Mouse (Mus musculus): ENCODE data around the gene Rreb1. TPM values are rescaled to one million over a fixed set of nuclear protein-coding genes. Genes with fewer than 3 reads are reported as not detected.
A peak's percentile ranks its signal among the peaks of the same experiment; 100 is the strongest.

The Rreb1 gene
- polyA plus RNA-seq, 1 experiment from 2014 or later, result 20.6 TPM

DNA sequence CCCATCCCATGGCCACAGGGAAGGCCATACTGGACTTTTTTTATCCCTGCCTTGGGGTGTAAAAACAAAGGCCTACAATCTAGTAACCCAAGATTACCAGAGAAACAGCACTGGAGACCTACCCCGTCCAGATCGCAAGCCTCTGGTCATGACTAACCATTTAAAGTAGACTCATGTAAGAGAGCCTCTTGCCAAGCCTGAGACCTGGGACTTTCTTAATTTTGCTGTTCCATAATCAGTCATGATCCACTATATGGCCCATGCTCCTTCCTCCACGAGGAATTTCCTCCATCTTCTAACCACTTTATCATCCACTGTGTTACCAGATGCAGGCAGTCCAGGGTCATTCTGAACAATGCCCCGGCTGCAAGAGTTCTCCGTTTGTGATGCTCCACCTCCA, 98.2 kb downstream of the Rreb1 start:
- no peaks in the 10 kb centered on the region for H3K27me3 ChIP-seq (replicated peaks; ENCODE audit: control insufficient read depth, insufficient read depth, low read length)
- WGBS, result 42% methylated on average over 5 of the region's 5 CpGs
- no peaks in the 10 kb centered on the region for H3K9me3 ChIP-seq (ENCODE audit: control insufficient read depth, low read length)
- peaks cover 88% of the 10 kb centered on the region for H3K4me1 ChIP-seq (replicated peaks; ENCODE audit: control insufficient read depth, insufficient read depth, low read length)
- H3K9ac ChIP-seq (ENCODE audit: low read depth, low read length), result no peak overlapping the region
- ATAC-seq (replicated peaks; ENCODE audit: low FRiP score), result no peak
- no peak overlapping the region for H3K4me3 ChIP-seq (ENCODE audit: low read depth, low read length)
- peak overlapping the region; percentile 62; the same call in 1 of the 2 replicates for H3K27ac ChIP-seq (ENCODE audit: low read depth, low read length)
- no peak for DNase-seq (ENCODE audit: low spot score)
- no peaks in the 10 kb centered on the region for H3K36me3 ChIP-seq (ENCODE audit: control insufficient read depth, insufficient read depth, low read length)
- H3K4me2 ChIP-seq, result no peak overlapping the region

DNA sequence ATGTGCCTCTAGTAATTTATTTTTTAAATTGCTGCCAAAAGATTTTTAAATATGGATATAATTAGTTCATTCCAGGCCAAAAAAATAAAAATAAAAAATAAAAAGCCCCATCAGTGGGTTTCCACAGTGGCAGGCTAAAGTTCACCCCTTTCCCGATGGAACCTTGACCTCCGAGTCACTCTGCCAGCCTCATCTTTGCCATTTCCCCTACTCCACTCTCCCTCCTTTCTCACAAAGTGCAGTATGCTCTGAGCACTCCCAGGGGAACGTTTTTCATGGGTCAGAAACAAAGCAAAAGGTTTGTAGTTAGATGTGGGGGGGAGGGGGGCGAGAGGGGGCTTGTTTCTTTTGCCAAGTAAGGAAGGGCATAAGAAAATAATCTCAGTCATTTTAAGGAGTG, 98.6 kb downstream of the Rreb1 start:
- ATAC-seq (replicated peaks; ENCODE audit: low FRiP score) (no peak), DNase-seq (ENCODE audit: low spot score) (no peak)
- 64% methylated on average over 4 of the region's 4 CpGs for WGBS
- Histone ChIP-seq H3K4me3 (ENCODE audit: low read depth, low read length) (no peak overlapping the region), H3K9ac (ENCODE audit: low read depth, low read length) (peak overlapping the region; percentile 23; the same call in 1 of the 2 replicates), H3K9me3 (ENCODE audit: control insufficient read depth, low read length) (no peaks in the 10 kb centered on the region), H3K27me3 (replicated peaks; ENCODE audit: control insufficient read depth, insufficient read depth, low read length) (no peaks in the 10 kb centered on the region), H3K4me1 (replicated peaks; ENCODE audit: control insufficient read depth, insufficient read depth, low read length) (peaks cover 90% of the 10 kb centered on the region), H3K27ac (ENCODE audit: low read depth, low read length) (peak overlapping the region; percentile 72; the same call in 1 of the 2 replicates), H3K4me2 (0 out of 2 replicates have a peak overlapping the region, but pooled peaks have one; percentile 16), H3K36me3 (ENCODE audit: control insufficient read depth, insufficient read depth, low read length) (no peaks in the 10 kb centered on the region)

DNA sequence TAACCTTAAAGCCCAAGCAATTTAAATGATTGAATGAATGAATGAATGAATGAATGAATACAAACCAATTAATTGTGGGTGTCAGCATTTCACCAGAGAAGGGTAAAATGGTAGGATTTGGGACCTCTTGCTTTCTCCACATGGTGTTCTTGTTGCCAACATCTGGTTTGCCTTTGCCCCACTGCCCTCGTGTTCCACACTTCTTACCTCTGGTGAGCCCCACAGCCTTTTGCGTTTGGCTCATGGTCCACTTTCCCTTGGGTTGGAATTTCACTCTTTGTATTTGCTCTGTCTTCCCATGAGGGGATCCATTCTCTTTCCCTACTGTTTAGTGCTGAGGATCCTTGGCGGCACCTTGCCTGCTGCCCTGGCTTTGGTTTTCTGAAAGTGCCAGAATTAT, 99.0 kb downstream of the Rreb1 start:
- DNase-seq (ENCODE audit: low spot score) (no peak), ATAC-seq (replicated peaks; ENCODE audit: low FRiP score) (no peak)
- peak overlapping the region; percentile 72 for H3K27ac ChIP-seq (ENCODE audit: low read depth, low read length)

DNA sequence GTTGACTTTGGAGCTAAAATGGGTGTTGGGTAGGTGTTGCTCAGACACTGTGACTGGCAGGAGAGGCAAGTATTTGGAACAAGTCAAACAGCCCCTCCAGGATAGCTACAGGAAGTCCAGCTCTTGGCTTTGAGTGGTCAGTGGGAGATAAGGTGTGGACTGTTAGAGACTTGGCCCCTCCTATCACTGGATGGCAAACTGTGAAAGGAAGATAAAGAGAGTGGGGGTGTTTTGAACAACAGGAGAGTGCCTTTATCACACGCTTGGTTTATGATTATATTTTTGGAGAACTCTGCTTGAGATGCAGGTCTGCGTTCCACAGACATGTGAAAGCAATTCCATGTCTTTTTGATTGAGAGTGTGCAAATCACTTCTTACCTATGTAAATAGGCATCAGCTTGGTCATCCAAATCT, 100.7 kb downstream of the Rreb1 start:
- WGBS, result 22% methylated on average over 2 of the region's 2 CpGs
- peak overlapping the region; percentile 51 for H3K4me2 ChIP-seq
- peak overlapping the region; percentile 93 for H3K27ac ChIP-seq (ENCODE audit: low read depth, low read length)

More for the DNA sequence above, 99.0 kb downstream of the Rreb1 start:
- 81% methylated on average over 3 of the region's 3 CpGs for WGBS
- peaks cover 91% of the 10 kb centered on the region for H3K4me1 ChIP-seq (replicated peaks; ENCODE audit: control insufficient read depth, insufficient read depth, low read length)
- H3K9me3 ChIP-seq (ENCODE audit: control insufficient read depth, low read length), result no peaks in the 10 kb centered on the region
- H3K4me3 ChIP-seq (ENCODE audit: low read depth, low read length), result no peak overlapping the region
- H3K9ac ChIP-seq (ENCODE audit: low read depth, low read length), result peak overlapping the region; percentile 23; the same call in 1 of the 2 replicates
- no peaks in the 10 kb centered on the region for H3K36me3 ChIP-seq (ENCODE audit: control insufficient read depth, insufficient read depth, low read length)
- no peaks in the 10 kb centered on the region for H3K27me3 ChIP-seq (replicated peaks; ENCODE audit: control insufficient read depth, insufficient read depth, low read length)
- H3K4me2 ChIP-seq, result no peak overlapping the region

DNA sequence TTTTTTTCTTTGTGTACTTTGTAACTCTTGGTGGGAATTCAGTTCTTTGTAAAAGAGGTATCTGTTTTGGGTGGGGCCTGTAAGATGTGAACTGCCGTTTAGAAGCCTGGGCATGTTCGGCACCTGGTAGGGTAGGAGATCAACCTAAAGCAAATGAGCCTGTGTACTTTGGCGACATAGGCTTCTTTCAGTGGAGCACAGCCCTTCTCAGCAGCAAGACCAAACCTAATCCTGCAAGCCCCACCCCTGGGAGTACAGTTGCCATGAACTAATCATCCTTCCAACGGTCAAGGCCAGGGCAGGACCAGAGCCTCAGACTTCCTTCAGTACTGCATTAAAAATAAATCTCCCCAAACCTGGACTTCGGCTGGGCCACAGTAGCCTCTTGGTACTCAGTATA, 101.4 kb downstream of the Rreb1 start:
- H3K9me3 ChIP-seq (ENCODE audit: control insufficient read depth, low read length), result no peaks in the 10 kb centered on the region
- peak overlapping the region; percentile 52 for H3K9ac ChIP-seq (ENCODE audit: low read depth, low read length)
- H3K4me2 ChIP-seq, result peak overlapping the region; percentile 51
- peaks cover 92% of the 10 kb centered on the region for H3K4me1 ChIP-seq (replicated peaks; ENCODE audit: control insufficient read depth, insufficient read depth, low read length)
- 22% methylated on average over 5 of the region's 5 CpGs for WGBS
- 0 out of 2 replicates have a peak, but pooled peaks cover 2% of the 10 kb centered on the region for H3K36me3 ChIP-seq (ENCODE audit: control insufficient read depth, insufficient read depth, low read length)
- no peak overlapping the region for H3K4me3 ChIP-seq (ENCODE audit: low read depth, low read length)
- peak overlapping the region; percentile 93 for H3K27ac ChIP-seq (ENCODE audit: low read depth, low read length)
- peak; percentile 25; the same call in 1 of the 2 replicates for ATAC-seq (replicated peaks; ENCODE audit: low FRiP score)
- no peak for DNase-seq (ENCODE audit: low spot score)
- no peaks in the 10 kb centered on the region for H3K27me3 ChIP-seq (replicated peaks; ENCODE audit: control insufficient read depth, insufficient read depth, low read length)

More for the DNA sequence above, 100.7 kb downstream of the Rreb1 start:
- peak; percentile 83 for ATAC-seq (replicated peaks; ENCODE audit: low FRiP score)
- no peak for DNase-seq (ENCODE audit: low spot score)
- Histone ChIP-seq H3K9me3 (ENCODE audit: control insufficient read depth, low read length) (no peaks in the 10 kb centered on the region), H3K4me1 (replicated peaks; ENCODE audit: control insufficient read depth, insufficient read depth, low read length) (peaks cover 91% of the 10 kb centered on the region), H3K4me3 (ENCODE audit: low read depth, low read length) (no peak overlapping the region), H3K9ac (ENCODE audit: low read depth, low read length) (0 out of 2 replicates have a peak overlapping the region, but pooled peaks have one; percentile 50), H3K27me3 (replicated peaks; ENCODE audit: control insufficient read depth, insufficient read depth, low read length) (no peaks in the 10 kb centered on the region), H3K36me3 (ENCODE audit: control insufficient read depth, insufficient read depth, low read length) (no peaks in the 10 kb centered on the region)

- 24% methylated on average over 1 of the region's 1 CpGs for WGBS
- no peak overlapping the region for H3K4me3 ChIP-seq (ENCODE audit: low read depth, low read length)
- no peak for DNase-seq (ENCODE audit: low spot score)
- ATAC-seq (replicated peaks; ENCODE audit: low FRiP score), result no peak
- peak overlapping the region; percentile 52 for H3K9ac ChIP-seq (ENCODE audit: low read depth, low read length)
- no peaks in the 10 kb centered on the region for H3K27me3 ChIP-seq (replicated peaks; ENCODE audit: control insufficient read depth, insufficient read depth, low read length)
- H3K36me3 ChIP-seq (ENCODE audit: control insufficient read depth, insufficient read depth, low read length), result 0 out of 2 replicates have a peak, but pooled peaks cover 2% of the 10 kb centered on the region
- H3K4me1 ChIP-seq (replicated peaks; ENCODE audit: control insufficient read depth, insufficient read depth, low read length), result peaks cover 92% of the 10 kb centered on the region
- H3K4me2 ChIP-seq, result peak overlapping the region; percentile 51
- no peaks in the 10 kb centered on the region for H3K9me3 ChIP-seq (ENCODE audit: control insufficient read depth, low read length)
- peak overlapping the region; percentile 93 for H3K27ac ChIP-seq (ENCODE audit: low read depth, low read length)
Measured at GRCm38 (mm10) chr13:37880035-37880434, 101.8 kb downstream of the Rreb1 start.

DNA sequence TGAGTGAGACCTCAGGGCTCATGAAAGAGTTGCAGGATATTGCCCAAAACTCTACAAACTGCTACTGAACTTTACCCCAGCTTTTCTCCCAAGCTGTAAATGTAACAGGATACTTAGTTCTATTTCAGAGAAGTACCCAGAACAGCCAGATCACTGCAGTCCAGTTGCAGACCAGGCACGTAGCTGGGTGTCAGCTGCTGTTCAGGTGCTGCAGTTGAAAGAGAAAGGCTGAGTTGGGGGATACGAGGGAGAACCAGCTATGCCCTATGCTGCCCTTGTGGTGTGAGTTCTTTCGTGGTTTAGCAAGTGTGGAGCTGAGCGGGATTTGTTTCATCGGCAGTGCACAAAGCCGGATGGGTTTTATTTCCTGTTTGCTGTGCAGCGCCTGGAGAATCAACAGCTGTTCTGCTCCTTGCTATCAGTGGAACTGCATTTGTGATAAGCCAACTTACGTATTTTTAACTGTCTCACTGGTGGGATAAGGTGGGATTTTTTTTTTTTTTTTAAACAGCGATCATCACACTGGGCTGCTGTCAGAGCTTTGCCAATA, 102.5 kb downstream of the Rreb1 start:
- Histone ChIP-seq H3K4me1 (replicated peaks; ENCODE audit: control insufficient read depth, insufficient read depth, low read length) (peaks cover 92% of the 10 kb centered on the region), H3K36me3 (ENCODE audit: control insufficient read depth, insufficient read depth, low read length) (0 out of 2 replicates have a peak, but pooled peaks cover 2% of the 10 kb centered on the region), H3K9me3 (ENCODE audit: control insufficient read depth, low read length) (no peaks in the 10 kb centered on the region), H3K27ac (ENCODE audit: low read depth, low read length) (peak overlapping the region; percentile 93), H3K9ac (ENCODE audit: low read depth, low read length) (peak overlapping the region; percentile 52; the same call in 1 of the 2 replicates), H3K4me3 (ENCODE audit: low read depth, low read length) (no peak overlapping the region), H3K4me2 (peak overlapping the region; percentile 51), H3K27me3 (replicated peaks; ENCODE audit: control insufficient read depth, insufficient read depth, low read length) (no peaks in the 10 kb centered on the region)
- 16% methylated on average over 9 of the region's 9 CpGs for WGBS
- ATAC-seq (replicated peaks; ENCODE audit: low FRiP score) (peak; percentile 21; the same call in 1 of the 2 replicates), DNase-seq (ENCODE audit: low spot score) (no peak)

DNA sequence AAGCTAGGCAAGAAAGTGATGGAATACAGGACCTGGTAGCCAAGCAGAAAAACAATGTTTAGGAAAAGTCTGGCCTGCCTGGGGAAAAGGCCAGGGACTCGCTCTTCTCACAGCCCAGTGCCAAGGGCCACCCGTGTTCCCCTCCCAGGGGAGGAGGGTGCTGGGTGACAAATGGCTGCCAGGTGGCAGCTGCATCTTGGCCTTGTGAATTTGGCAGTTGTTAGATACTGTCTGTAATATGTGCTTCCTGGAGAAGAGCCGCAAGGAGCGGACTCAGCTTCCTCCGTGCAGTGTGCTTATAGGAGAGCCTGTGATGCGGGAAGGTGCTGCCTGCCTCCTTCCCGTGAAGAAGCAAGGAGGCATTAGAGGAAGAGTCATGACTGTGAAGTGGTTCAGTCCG, 104.3 kb downstream of the Rreb1 start:
- H3K9ac ChIP-seq (ENCODE audit: low read depth, low read length), result 0 out of 2 replicates have a peak overlapping the region, but pooled peaks have one; percentile 2
- H3K27me3 ChIP-seq (replicated peaks; ENCODE audit: control insufficient read depth, insufficient read depth, low read length), result no peaks in the 10 kb centered on the region
- peaks cover 83% of the 10 kb centered on the region for H3K4me1 ChIP-seq (replicated peaks; ENCODE audit: control insufficient read depth, insufficient read depth, low read length)
- 0 out of 2 replicates have a peak, but pooled peaks cover 2% of the 10 kb centered on the region for H3K36me3 ChIP-seq (ENCODE audit: control insufficient read depth, insufficient read depth, low read length)
- peak overlapping the region; percentile 93 for H3K27ac ChIP-seq (ENCODE audit: low read depth, low read length)
- H3K4me2 ChIP-seq, result no peak overlapping the region
- 76% methylated on average over 8 of the region's 8 CpGs for WGBS
- ATAC-seq (replicated peaks; ENCODE audit: low FRiP score) (no peak), DNase-seq (ENCODE audit: low spot score) (no peak)
- H3K9me3 ChIP-seq (ENCODE audit: control insufficient read depth, low read length), result no peaks in the 10 kb centered on the region
- no peak overlapping the region for H3K4me3 ChIP-seq (ENCODE audit: low read depth, low read length)

- Histone ChIP-seq H3K4me1 (replicated peaks; ENCODE audit: control insufficient read depth, insufficient read depth, low read length) (peaks cover 81% of the 10 kb centered on the region), H3K36me3 (ENCODE audit: control insufficient read depth, insufficient read depth, low read length) (0 out of 2 replicates have a peak, but pooled peaks cover 2% of the 10 kb centered on the region), H3K9me3 (ENCODE audit: control insufficient read depth, low read length) (no peaks in the 10 kb centered on the region), H3K4me3 (ENCODE audit: low read depth, low read length) (no peak overlapping the region), H3K4me2 (no peak overlapping the region), H3K27me3 (replicated peaks; ENCODE audit: control insufficient read depth, insufficient read depth, low read length) (no peaks in the 10 kb centered on the region), H3K27ac (ENCODE audit: low read depth, low read length) (peak overlapping the region; percentile 93), H3K9ac (ENCODE audit: low read depth, low read length) (0 out of 2 replicates have a peak overlapping the region, but pooled peaks have one; percentile 2)
- DNase-seq (ENCODE audit: low spot score), result no peak
- no peak for ATAC-seq (replicated peaks; ENCODE audit: low FRiP score)
- 78% methylated on average over 5 of the region's 5 CpGs for WGBS
Measured at GRCm38 (mm10) chr13:37883008-37883407, 104.8 kb downstream of the Rreb1 start.

Data from liver, embryonic 11.5 days (tissue).